Mouse (Mus musculus): ENCODE measurements around the gene 2610507B11Rik. TPM values are rescaled to one million over a fixed set of nuclear protein-coding genes. Genes with fewer than 3 reads are reported as not detected.
A peak's percentile ranks its signal among the peaks of the same experiment; 100 is the strongest.

The 2610507B11Rik gene
- polyA plus RNA-seq, 1 experiment = 108 TPM

DNA sequence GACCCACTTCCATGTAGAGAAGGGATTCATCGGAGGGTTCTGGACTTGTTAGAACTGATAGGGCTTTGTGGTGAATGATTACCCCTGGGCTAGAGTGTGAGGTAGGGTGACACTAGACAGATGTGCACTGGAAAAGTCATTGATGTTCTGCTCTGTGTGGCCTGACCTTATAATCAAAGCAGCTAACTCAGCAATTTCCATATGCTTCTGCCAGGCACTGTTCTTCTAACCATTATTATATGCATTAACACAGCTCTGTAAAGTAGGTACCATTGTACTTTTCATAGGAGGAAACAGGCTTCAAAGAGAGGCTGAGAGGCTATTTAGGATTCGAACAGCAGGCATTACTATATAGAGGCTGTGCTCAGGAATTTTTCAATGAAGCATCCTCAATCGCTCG, 65.7 kb downstream of the 2610507B11Rik start:
- Histone ChIP-seq H3K9me3 (replicated peaks; ENCODE audit: control insufficient read depth, insufficient read depth, low read length, poor library complexity, severe bottlenecking) (no peaks in the 10 kb centered on the region), H3K27ac (ENCODE audit: insufficient read depth, low read length) (no peak overlapping the region), H3K9ac (ENCODE audit: low read depth, poor library complexity, severe bottlenecking) (no peak overlapping the region), H3K4me3 (ENCODE audit: low read depth, low read length) (no peak overlapping the region), H3K27me3 (ENCODE audit: control insufficient read depth, insufficient read depth, low read length, poor library complexity, severe bottlenecking) (no peaks in the 10 kb centered on the region), H3K4me1 (ENCODE audit: control insufficient read depth, insufficient read depth, low read length) (no peaks in the 10 kb centered on the region), H3K36me3 (ENCODE audit: control insufficient read depth, insufficient read depth, low read length, poor library complexity, severe bottlenecking) (no peaks in the 10 kb centered on the region)
- TF ChIP-seq CTCF (IDR thresholded peaks at IDR 0.05; ENCODE audit: low read depth, low read length) (no peak), EP300 (IDR thresholded peaks at IDR 0.05; ENCODE audit: insufficient read depth, low read depth, low read length) (no peak), POLR2A (IDR thresholded peaks at IDR 0.05; ENCODE audit: insufficient read depth, low read length) (no peak)

DNA sequence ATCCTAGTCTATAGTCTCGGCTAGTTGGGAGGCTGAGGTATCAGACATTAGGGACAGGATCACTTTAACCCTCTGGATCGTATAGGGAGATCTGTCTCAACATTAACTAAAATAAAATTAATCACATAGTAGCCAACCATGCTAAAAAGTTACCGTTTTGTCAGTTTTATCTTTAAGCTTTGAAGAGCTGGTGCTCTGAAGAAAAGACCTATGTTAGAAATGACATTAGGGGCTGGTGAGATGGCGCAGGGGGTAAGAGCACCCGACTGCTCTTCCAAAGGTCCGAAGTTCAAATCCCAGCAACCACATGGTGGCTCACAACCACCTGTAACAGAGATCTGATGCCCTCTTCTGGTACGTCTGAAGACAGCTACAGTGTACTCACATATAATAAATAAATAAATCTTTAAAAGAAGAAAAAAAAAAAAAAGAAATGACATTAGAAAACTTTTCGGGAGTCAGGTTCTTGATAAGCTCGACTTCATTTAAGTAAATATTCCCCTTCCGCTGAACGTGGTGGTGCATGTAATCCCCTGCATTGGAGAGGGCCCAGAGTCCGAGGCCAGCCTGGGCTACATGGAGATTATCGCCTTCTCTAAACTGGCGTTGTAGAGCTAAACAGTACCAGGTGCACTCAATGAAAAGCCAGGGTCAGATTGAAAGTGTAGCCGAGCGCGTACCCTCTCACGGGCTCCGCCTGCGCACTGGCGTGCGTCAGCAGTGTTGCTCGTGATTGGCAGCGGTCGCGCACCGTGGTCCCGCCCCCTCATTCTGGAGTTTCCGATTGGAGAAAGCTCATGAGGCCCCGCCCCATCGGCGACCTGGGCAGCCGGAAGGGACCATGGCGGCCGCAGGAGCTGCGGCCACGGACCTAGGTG, 66.3 kb downstream of the 2610507B11Rik start, which contains the start of gene Pigs:
TSS of gene Pigs (plus strand) at position 782 of the 878 bp plus-strand sequence.
- no peak for TF ChIP-seq POLR2A (IDR thresholded peaks at IDR 0.05; ENCODE audit: insufficient read depth, low read length)
- TF ChIP-seq CTCF (IDR thresholded peaks at IDR 0.05; ENCODE audit: low read depth, low read length) = no peak
- no peak for TF ChIP-seq EP300 (IDR thresholded peaks at IDR 0.05; ENCODE audit: insufficient read depth, low read depth, low read length)
- no peaks in the 10 kb centered on the region for H3K4me1 ChIP-seq (ENCODE audit: control insufficient read depth, insufficient read depth, low read length)
- peak within 1 kb of the TSS; percentile 84 for H3K9ac ChIP-seq (ENCODE audit: low read depth, poor library complexity, severe bottlenecking)
- H3K4me3 ChIP-seq (ENCODE audit: low read depth, low read length) = peak within 1 kb of the TSS; percentile 87
- H3K36me3 ChIP-seq (ENCODE audit: control insufficient read depth, insufficient read depth, low read length, poor library complexity, severe bottlenecking) = 0 out of 2 replicates have a peak, but pooled peaks cover under 1% of the 10 kb centered on the region
- peak within 1 kb of the TSS; percentile 53; the same call in 1 of the 2 replicates for H3K27ac ChIP-seq (ENCODE audit: insufficient read depth, low read length)
- no peaks in the 10 kb centered on the region for H3K9me3 ChIP-seq (replicated peaks; ENCODE audit: control insufficient read depth, insufficient read depth, low read length, poor library complexity, severe bottlenecking)
- no peaks in the 10 kb centered on the region for H3K27me3 ChIP-seq (ENCODE audit: control insufficient read depth, insufficient read depth, low read length, poor library complexity, severe bottlenecking)

DNA sequence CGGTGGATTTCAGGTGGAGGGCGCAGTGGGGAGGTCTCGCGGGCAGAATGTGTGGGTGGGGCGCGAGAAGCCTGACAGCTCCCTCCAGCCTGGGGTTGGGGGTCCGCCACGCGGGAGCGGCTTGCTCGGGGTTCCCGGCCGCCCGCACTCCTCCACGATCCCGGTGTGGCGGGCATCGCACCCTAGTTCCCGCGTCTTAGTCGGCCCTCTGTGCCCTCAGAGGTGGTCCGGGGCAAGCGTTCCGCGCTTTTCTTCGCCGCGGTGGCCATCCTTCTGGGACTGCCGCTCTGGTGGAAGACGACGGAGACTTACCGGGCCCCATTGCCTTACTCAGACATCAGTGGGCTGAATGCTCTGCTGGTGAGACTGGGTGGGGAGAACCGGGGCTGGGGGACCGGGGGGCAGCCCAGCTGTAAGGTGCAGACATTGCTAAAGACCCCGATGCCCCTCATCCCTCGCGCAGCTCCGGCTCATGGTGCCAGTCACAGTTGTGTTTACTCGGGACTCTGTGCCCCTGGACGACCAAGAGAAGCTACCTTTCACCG, 67.0 kb downstream of the 2610507B11Rik start:
- no peak overlapping the region for H3K27ac ChIP-seq (ENCODE audit: insufficient read depth, low read length)
- H3K9me3 ChIP-seq (replicated peaks; ENCODE audit: control insufficient read depth, insufficient read depth, low read length, poor library complexity, severe bottlenecking) = no peaks in the 10 kb centered on the region
- no peaks in the 10 kb centered on the region for H3K4me1 ChIP-seq (ENCODE audit: control insufficient read depth, insufficient read depth, low read length)
- H3K9ac ChIP-seq (ENCODE audit: low read depth, poor library complexity, severe bottlenecking) = peak overlapping the region; percentile 84
- TF ChIP-seq POLR2A (IDR thresholded peaks at IDR 0.05; ENCODE audit: insufficient read depth, low read length) = peak; percentile 39
- TF ChIP-seq CTCF (IDR thresholded peaks at IDR 0.05; ENCODE audit: low read depth, low read length) = no peak
- 0 out of 2 replicates have a peak, but pooled peaks cover 5% of the 10 kb centered on the region for H3K36me3 ChIP-seq (ENCODE audit: control insufficient read depth, insufficient read depth, low read length, poor library complexity, severe bottlenecking)
- no peaks in the 10 kb centered on the region for H3K27me3 ChIP-seq (ENCODE audit: control insufficient read depth, insufficient read depth, low read length, poor library complexity, severe bottlenecking)
- H3K4me3 ChIP-seq (ENCODE audit: low read depth, low read length) = peak overlapping the region; percentile 86

DNA sequence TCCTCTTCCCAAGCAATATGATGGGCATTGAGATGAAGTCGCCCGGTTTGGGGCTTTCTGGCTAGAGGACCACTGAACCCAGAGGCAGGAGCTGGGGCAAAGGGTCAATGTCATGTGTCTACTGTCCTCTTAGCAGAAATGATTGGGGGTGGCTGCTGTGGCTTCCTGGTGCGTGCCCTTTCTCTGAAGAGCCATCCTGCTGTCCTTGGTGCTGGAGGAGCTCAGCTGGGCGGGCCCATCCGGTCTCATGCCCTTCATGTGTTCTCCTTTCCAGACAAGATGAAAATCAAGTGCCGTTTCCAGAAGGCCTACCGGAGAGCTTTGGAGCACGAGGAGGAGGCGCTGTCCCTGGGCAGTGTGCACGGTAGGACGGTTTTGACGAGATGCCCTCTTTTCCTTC, 71.1 kb downstream of the 2610507B11Rik start:
- no peak overlapping the region for H3K27ac ChIP-seq (ENCODE audit: insufficient read depth, low read length)
- H3K36me3 ChIP-seq (ENCODE audit: control insufficient read depth, insufficient read depth, low read length, poor library complexity, severe bottlenecking) = peaks cover 11% of the 10 kb centered on the region
- TF ChIP-seq EP300 (IDR thresholded peaks at IDR 0.05; ENCODE audit: insufficient read depth, low read depth, low read length) (no peak), POLR2A (IDR thresholded peaks at IDR 0.05; ENCODE audit: insufficient read depth, low read length) (no peak), CTCF (IDR thresholded peaks at IDR 0.05; ENCODE audit: low read depth, low read length) (no peak)
- no peaks in the 10 kb centered on the region for H3K9me3 ChIP-seq (replicated peaks; ENCODE audit: control insufficient read depth, insufficient read depth, low read length, poor library complexity, severe bottlenecking)
- no peaks in the 10 kb centered on the region for H3K4me1 ChIP-seq (ENCODE audit: control insufficient read depth, insufficient read depth, low read length)
- no peaks in the 10 kb centered on the region for H3K27me3 ChIP-seq (ENCODE audit: control insufficient read depth, insufficient read depth, low read length, poor library complexity, severe bottlenecking)
- no peak overlapping the region for H3K9ac ChIP-seq (ENCODE audit: low read depth, poor library complexity, severe bottlenecking)
- H3K4me3 ChIP-seq (ENCODE audit: low read depth, low read length) = no peak overlapping the region

DNA sequence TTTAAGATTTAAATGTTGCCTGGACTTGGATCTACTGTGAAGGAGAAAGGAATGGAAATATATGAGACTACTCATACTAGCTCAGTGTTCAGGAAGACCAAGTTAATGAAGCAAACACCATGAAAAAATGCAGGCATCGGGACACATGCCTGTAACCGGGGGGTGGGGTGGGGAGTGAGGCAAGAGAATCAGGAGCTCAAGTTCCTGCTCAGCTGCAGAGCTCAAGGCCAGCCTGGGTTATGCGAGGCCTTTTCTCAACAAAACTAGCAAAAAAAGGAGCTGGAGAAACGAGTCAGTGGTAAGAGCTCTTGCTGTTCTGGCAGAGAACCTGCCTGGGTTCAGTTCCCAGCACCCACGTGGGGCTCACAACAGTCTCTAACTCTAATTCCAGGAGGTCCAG, 72.4 kb downstream of the 2610507B11Rik start:
- H3K27ac ChIP-seq (ENCODE audit: insufficient read depth, low read length) = no peak overlapping the region
- TF ChIP-seq EP300 (IDR thresholded peaks at IDR 0.05; ENCODE audit: insufficient read depth, low read depth, low read length) = no peak
- no peak for TF ChIP-seq CTCF (IDR thresholded peaks at IDR 0.05; ENCODE audit: low read depth, low read length)
- no peak for TF ChIP-seq POLR2A (IDR thresholded peaks at IDR 0.05; ENCODE audit: insufficient read depth, low read length)
- no peak overlapping the region for H3K9ac ChIP-seq (ENCODE audit: low read depth, poor library complexity, severe bottlenecking)
- peaks cover 17% of the 10 kb centered on the region for H3K36me3 ChIP-seq (ENCODE audit: control insufficient read depth, insufficient read depth, low read length, poor library complexity, severe bottlenecking)
- H3K4me1 ChIP-seq (ENCODE audit: control insufficient read depth, insufficient read depth, low read length) = no peaks in the 10 kb centered on the region
- H3K9me3 ChIP-seq (replicated peaks; ENCODE audit: control insufficient read depth, insufficient read depth, low read length, poor library complexity, severe bottlenecking) = no peaks in the 10 kb centered on the region
- no peak overlapping the region for H3K4me3 ChIP-seq (ENCODE audit: low read depth, low read length)
- no peaks in the 10 kb centered on the region for H3K27me3 ChIP-seq (ENCODE audit: control insufficient read depth, insufficient read depth, low read length, poor library complexity, severe bottlenecking)

DNA sequence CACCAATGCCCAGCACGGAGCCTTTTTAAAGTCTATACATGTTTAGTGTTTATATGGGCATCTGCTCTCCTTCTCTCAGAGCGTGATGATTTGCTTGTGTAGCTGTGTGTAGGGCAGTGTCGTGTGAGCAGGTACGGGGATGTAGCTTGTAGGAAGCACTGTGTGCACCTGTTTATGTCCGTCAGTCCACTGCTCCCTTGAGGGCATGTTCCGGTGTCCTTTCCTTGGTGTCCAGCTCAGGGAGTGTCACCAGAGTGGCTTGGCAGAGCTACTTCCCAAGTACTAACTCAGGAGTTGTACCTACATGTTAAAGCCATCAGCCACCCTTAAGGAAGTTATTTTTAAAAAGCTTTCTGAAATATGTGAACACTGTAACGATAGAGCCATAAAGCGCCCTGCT, 75.5 kb downstream of the 2610507B11Rik start:
- Histone ChIP-seq H3K27me3 (ENCODE audit: control insufficient read depth, insufficient read depth, low read length, poor library complexity, severe bottlenecking) (no peaks in the 10 kb centered on the region), H3K9ac (ENCODE audit: low read depth, poor library complexity, severe bottlenecking) (no peak overlapping the region), H3K27ac (ENCODE audit: insufficient read depth, low read length) (no peak overlapping the region), H3K4me1 (ENCODE audit: control insufficient read depth, insufficient read depth, low read length) (no peaks in the 10 kb centered on the region), H3K4me3 (ENCODE audit: low read depth, low read length) (no peak overlapping the region), H3K36me3 (ENCODE audit: control insufficient read depth, insufficient read depth, low read length, poor library complexity, severe bottlenecking) (peaks cover 20% of the 10 kb centered on the region), H3K9me3 (replicated peaks; ENCODE audit: control insufficient read depth, insufficient read depth, low read length, poor library complexity, severe bottlenecking) (no peaks in the 10 kb centered on the region)
- TF ChIP-seq POLR2A (IDR thresholded peaks at IDR 0.05; ENCODE audit: insufficient read depth, low read length) (no peak), EP300 (IDR thresholded peaks at IDR 0.05; ENCODE audit: insufficient read depth, low read depth, low read length) (no peak), CTCF (IDR thresholded peaks at IDR 0.05; ENCODE audit: low read depth, low read length) (no peak)

Other genes with a start within 250 kb of the 2610507B11Rik start
- gene Dhrs13, start 229.5 kb upstream of the 2610507B11Rik start, polyA plus RNA-seq (2011; ENCODE audit: insufficient read depth, insufficient read length, low read depth, missing spikeins) = 8.7 and 10.7 TPM in 2 replicates
- 76.6 and 85.5 TPM in 2 replicates for gene Flot2, start 223.8 kb upstream of the 2610507B11Rik start, polyA plus RNA-seq (2011; ENCODE audit: insufficient read depth, insufficient read length, low read depth, missing spikeins)
- gene Eral1, start 181.4 kb upstream of the 2610507B11Rik start, polyA plus RNA-seq (2011; ENCODE audit: insufficient read depth, insufficient read length, low read depth, missing spikeins) = 24.0 and 25.1 TPM in 2 replicates
- 17.5 and 18.1 TPM in 2 replicates for gene Fam222b, start 167.1 kb upstream of the 2610507B11Rik start, polyA plus RNA-seq (2011; ENCODE audit: insufficient read depth, insufficient read length, low read depth, missing spikeins)
- 87.4 and 99.3 TPM in 2 replicates for gene Traf4, start 96.2 kb upstream of the 2610507B11Rik start, polyA plus RNA-seq (2011; ENCODE audit: insufficient read depth, insufficient read length, low read depth, missing spikeins)
- gene Nek8, start 85.1 kb upstream of the 2610507B11Rik start, polyA plus RNA-seq (2011; ENCODE audit: insufficient read depth, insufficient read length, low read depth, missing spikeins) = 18.1 and 20.0 TPM in 2 replicates
- gene Tlcd1, start 85.0 kb upstream of the 2610507B11Rik start, polyA plus RNA-seq (2011; ENCODE audit: insufficient read depth, insufficient read length, low read depth, missing spikeins) = 12.2 and 13.2 TPM in 2 replicates
- 2,740 and 2,914 TPM in 2 replicates for gene Rpl23a, start 78.2 kb upstream of the 2610507B11Rik start, polyA plus RNA-seq (2011; ENCODE audit: insufficient read depth, insufficient read length, low read depth, missing spikeins)
- 33.1 and 36.1 TPM in 2 replicates for gene Rab34, start 73.3 kb upstream of the 2610507B11Rik start, polyA plus RNA-seq (2011; ENCODE audit: insufficient read depth, insufficient read length, low read depth, missing spikeins)
- gene Proca1, start 68.4 kb upstream of the 2610507B11Rik start, polyA plus RNA-seq (2011; ENCODE audit: insufficient read depth, insufficient read length, low read depth, missing spikeins) = 6.1 and 7.6 TPM in 2 replicates
- gene Sdf2, start 16.0 kb upstream of the 2610507B11Rik start, polyA plus RNA-seq (2011; ENCODE audit: insufficient read depth, insufficient read length, low read depth, missing spikeins) = 53.9 and 56.6 TPM in 2 replicates
- gene Supt6, start 15.8 kb upstream of the 2610507B11Rik start, polyA plus RNA-seq (2011; ENCODE audit: insufficient read depth, insufficient read length, low read depth, missing spikeins) = 73.2 and 73.4 TPM in 2 replicates
- gene BC030499, start 29.1 kb downstream of the 2610507B11Rik start, polyA plus RNA-seq (2011; ENCODE audit: insufficient read depth, insufficient read length, low read depth, missing spikeins) = 0.75 and 1.1 TPM in 2 replicates
- 66.9 and 68.8 TPM in 2 replicates for gene Spag5, start 39.8 kb downstream of the 2610507B11Rik start, polyA plus RNA-seq (2011; ENCODE audit: insufficient read depth, insufficient read length, low read depth, missing spikeins)
- 32.5 and 55.1 TPM in 2 replicates for gene Aldoc, start 61.2 kb downstream of the 2610507B11Rik start, polyA plus RNA-seq (2011; ENCODE audit: insufficient read depth, insufficient read length, low read depth, missing spikeins)
- gene Pigs, start 66.7 kb downstream of the 2610507B11Rik start, polyA plus RNA-seq (2011; ENCODE audit: insufficient read depth, insufficient read length, low read depth, missing spikeins) = 24.2 and 29.5 TPM in 2 replicates
- gene Unc119, start 81.7 kb downstream of the 2610507B11Rik start, polyA plus RNA-seq (2011; ENCODE audit: insufficient read depth, insufficient read length, low read depth, missing spikeins) = 25.7 and 28.7 TPM in 2 replicates
- gene Foxn1, start 124.8 kb downstream of the 2610507B11Rik start, polyA plus RNA-seq (2011; ENCODE audit: insufficient read depth, insufficient read length, low read depth, missing spikeins) = not detected in 2 replicates
- gene Slc13a2, start 160.5 kb downstream of the 2610507B11Rik start, polyA plus RNA-seq (2011; ENCODE audit: insufficient read depth, insufficient read length, low read depth, missing spikeins) = not detected in 2 replicates
- 6.5 and 9.1 TPM in 2 replicates for gene Slc46a1, start 203.9 kb downstream of the 2610507B11Rik start, polyA plus RNA-seq (2011; ENCODE audit: insufficient read depth, insufficient read length, low read depth, missing spikeins)
- gene Sarm1, start 236.0 kb downstream of the 2610507B11Rik start, polyA plus RNA-seq (2011; ENCODE audit: insufficient read depth, insufficient read length, low read depth, missing spikeins) = 2.0 and 3.1 TPM in 2 replicates
- not detected in 2 replicates for gene Vtn, start 237.3 kb downstream of the 2610507B11Rik start, polyA plus RNA-seq (2011; ENCODE audit: insufficient read depth, insufficient read length, low read depth, missing spikeins)
- gene Sebox, start 241.7 kb downstream of the 2610507B11Rik start, polyA plus RNA-seq (2011; ENCODE audit: insufficient read depth, insufficient read length, low read depth, missing spikeins) = not detected in 2 replicates

All from ES-Bruce4 (cell line).